Mouse (Mus musculus) kidney, adult 8-10 months (tissue): ENCODE results near the gene Gm7247.
"Not testable (repeated sequence)": the region's sequence is repeated elsewhere in the genome, so short reads cannot be mapped to it uniquely, and the experiment has no call there.

Source experiments
- DNase-seq, 2 experiments: peaks; one replicate each; pipeline ENCODE4 v3.0.0; 2022

Gm7247 gene

DNA sequence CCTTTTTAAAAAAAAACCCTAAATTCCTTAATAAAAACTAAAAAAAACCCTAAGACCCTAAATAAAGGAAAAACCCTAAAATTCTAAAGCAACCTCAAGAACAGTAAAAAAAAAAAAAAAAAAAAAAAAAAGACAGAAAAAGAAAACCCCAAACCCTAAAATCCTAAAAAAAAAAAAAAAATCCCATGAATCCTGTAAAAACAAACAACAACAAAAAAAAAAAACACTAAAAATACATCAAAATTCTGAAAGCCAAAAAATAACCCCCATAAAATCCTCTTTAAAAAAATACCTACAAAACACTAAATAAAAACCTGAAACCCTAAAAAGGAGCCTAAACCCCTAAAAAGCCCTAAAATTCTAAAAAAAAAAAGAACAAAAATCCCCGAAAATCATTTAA is 135.4 kb downstream of the Gm7247 start:
- DNase-seq = no peak

DNA sequence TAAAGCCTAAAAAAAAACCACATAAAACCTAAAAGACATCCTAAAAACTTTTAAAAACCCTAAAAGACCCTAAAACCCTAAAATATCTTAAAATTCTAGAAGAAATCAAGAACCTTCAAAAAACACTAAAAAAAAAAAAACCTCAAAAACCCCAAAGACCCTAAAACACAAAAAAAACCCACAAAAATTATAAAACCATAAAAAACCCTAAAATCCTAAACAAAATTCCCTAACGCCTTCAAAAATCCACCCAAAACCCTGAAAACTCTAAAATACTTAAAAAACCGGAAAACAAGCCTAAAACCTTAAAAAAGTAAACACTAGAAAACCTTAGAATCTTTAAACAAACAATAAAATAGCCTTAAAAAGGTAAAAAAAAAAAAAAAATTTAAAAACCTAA is 136.4 kb downstream of the Gm7247 start:
- no peak for DNase-seq

DNA sequence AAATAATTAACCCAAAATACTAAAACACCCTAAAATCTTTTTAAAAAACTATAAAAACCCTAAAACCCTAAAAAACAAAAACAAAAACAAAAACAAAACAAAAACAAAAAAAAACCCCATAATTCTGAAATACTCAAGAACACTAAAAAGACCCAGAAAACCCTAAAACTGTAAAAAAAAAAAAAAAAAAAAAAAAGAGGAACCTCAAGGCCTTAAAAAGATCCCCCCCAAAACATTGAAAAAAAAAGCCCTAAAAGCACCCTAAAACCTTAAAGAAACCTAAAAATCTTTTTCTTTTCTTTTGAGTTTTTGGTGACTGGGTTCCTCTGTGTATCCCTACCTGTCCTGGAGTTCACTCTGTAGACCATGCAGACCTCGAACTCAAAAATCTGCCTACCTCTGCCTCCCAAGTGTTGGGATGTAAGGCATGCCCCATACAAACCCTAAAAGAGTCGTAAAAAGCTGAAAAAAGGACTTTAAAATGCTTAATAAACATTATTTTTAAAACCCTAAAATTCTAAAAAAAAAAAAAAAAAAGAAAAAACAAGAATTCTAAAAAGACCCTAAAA is 138.2 kb downstream of the Gm7247 start:
- DNase-seq = no peak

DNA sequence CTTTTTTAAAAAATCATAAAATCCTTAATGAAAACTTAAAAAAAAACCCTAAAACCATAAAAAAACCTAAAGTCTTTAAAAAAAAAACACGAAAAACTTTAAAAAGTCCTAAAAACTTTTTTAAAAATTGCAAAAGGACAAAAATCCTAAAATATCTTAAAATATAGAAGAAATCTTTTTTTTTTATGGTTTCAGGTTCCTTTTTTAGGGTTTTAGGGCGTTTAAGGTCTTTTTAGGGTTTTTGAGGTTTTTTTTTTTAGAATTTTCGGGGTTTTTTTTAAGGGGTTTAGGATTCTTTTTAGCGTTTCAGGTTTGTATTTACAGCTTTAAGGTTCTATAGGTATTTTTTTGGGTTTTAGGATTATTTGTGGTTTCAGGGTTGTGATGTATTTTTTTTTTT is 138.9 kb downstream of the Gm7247 start:
- no peak for DNase-seq

DNA sequence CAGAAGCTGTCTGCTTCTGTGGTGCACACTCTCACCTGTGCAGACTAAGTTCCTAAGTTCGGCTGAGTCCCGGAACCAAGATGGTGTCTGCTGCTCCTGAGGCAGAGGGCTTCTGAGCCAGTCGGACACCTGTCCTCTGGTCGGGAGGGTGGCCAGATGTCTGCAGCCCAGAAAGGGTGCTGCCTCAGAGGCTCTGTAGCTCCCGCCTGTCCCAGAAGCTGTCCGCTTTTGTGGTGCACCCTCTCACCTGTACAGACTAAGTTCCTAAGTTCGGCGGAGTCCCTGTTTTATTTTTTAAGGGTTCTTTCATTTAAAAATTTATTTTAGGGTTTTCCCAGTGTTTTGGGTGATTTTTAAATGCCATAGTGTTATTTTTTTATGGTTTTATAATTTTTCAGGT is 145.9 kb downstream of the Gm7247 start:
- DNase-seq = no peak

DNA sequence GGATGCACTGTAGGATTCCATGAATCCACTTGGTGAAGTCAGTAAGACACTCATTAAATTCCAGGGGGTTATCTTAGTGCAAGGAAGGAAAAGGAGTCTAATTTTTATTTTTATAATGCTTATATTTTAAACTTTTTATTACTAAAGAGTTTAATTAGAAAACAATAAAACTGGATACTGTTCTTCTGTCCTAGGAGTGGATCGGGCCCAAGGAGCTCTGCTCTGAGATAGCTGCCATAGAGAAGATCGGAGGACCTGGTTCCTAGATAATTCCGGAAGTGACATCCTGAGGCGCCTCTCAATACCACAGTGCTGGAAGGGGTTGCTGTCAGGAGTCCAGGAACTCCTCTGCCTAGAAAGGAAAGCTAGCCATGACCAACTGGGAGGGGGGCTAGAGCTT is 190.9 kb downstream of the Gm7247 start, which contains the start of gene Gm5622:
Gene Gm5622, plus strand, starts transcription at position 301 of the 400 bp plus-strand sequence.
- no peak for DNase-seq

DNA sequence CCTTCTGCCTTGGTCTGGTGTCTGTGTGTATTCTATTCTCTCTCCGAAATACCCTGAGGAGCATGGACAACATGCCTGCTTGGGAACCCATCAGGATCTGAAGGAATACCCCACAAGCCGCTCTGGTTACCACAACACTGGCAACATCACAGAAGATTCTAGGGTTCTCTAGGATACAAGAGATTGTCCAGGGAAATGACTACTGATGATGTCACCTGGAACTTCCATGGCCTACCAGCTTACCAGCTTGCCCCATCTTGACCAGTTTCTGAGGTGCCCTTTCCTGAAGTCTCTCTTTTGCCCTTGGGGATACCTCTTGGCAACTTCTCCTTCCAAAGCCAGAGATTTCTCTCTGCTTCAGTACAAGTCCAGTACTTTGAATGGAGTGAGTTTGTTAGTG is 212.4 kb downstream of the Gm7247 start, which contains the start of gene Gm17175:
Gene Gm17175, minus strand, starts transcription at position 101 of the 400 bp plus-strand sequence.
- DNase-seq = not testable (repeated sequence)

DNA sequence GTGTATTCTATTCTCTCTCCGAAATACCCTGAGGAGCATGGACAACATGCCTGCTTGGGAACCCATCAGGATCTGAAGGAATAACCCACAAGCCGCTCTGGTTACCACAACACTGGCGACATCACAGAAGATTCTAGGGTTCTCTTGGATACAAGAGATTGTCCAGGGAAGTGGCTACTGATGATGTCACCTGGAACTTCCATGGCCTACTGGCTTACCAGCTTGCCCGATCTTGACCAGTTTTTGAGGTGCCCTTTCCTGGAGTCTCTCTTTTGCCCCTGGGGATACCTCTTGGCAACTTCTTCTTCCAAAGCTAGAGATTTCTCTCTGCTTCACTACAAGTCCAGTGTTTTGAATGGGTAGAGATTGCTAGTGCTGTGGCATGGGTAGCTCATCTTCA is 230.5 kb downstream of the Gm7247 start, which contains the start of gene Gm17174:
Gene Gm17174, minus strand, starts transcription at position 101 of the 400 bp plus-strand sequence.
- DNase-seq = not testable (repeated sequence)

DNA sequence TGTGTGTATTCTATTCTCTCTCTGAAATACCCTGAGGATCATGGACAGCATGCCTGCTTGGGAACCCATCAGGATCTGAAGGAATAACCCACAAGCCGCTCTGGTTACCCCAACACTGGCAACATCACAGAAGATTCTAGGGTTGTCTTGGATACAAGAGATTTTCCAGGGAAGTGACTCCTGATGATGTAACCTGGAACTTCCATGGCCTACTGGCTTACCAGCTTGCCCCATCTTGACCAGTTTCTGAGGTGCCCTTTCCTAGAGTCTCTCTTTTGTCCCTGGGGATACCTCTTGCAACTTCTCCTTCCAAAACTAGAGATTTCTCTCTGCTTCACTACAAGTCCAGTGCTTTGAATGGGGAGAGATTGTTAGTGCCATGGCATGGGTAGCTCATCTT is 249.7 kb downstream of the Gm7247 start, which contains the start of gene Gm17078:
Gene Gm17078, minus strand, starts transcription at position 101 of the 400 bp plus-strand sequence.
- no peak for DNase-seq
